Mouse (Mus musculus) ES-Bruce4 (cell line): ENCODE results near the gene Nmral1. TPM values are rescaled to one million over a fixed set of nuclear protein-coding genes. Genes with fewer than 3 reads are reported as not detected.

Experiments used
- H3K27ac ChIP-seq: 2 replicates; pipeline ENCODE4 v1.5.1; 2012; ENCODE audit warnings: low read length, inconsistent platforms; ENCODE audit not compliant: insufficient read depth
- H3K27me3 ChIP-seq: 2 replicates; pipeline ENCODE4 v1.6.1; 2012; ENCODE audit warnings: mild to moderate bottlenecking, low read length, inconsistent platforms; ENCODE audit not compliant: control insufficient read depth, poor library complexity, insufficient read depth, severe bottlenecking
- H3K36me3 ChIP-seq: 2 replicates; pipeline ENCODE4 v1.6.1; 2012; ENCODE audit warnings: inconsistent platforms, mild to moderate bottlenecking, low read length, moderate library complexity; ENCODE audit not compliant: control insufficient read depth, poor library complexity, insufficient read depth, severe bottlenecking
- H3K4me1 ChIP-seq: one replicate; pipeline ENCODE4 v1.8.1; 2011; ENCODE audit warnings: low read length; ENCODE audit not compliant: control insufficient read depth, insufficient read depth
- H3K4me3 ChIP-seq: 2 replicates; pipeline ENCODE4 v1.5.1; 2011; ENCODE audit warnings: low read depth, mild to moderate bottlenecking, low read length
- H3K9ac ChIP-seq: 2 replicates; pipeline ENCODE4 v1.6.1; 2012; ENCODE audit warnings: low read depth, mild to moderate bottlenecking, inconsistent platforms; ENCODE audit not compliant: poor library complexity, severe bottlenecking
- H3K9me3 ChIP-seq: replicated peaks from 2 replicates; pipeline ENCODE4 v1.6.1; 2012; ENCODE audit warnings: mild to moderate bottlenecking, low read length, inconsistent platforms; ENCODE audit not compliant: control insufficient read depth, poor library complexity, insufficient read depth, severe bottlenecking
- CTCF ChIP-seq: IDR thresholded peaks from one replicate; pipeline ENCODE4 v1.8.1; 2011; ENCODE audit warnings: low read depth, low read length
- EP300 ChIP-seq: IDR thresholded peaks from 2 replicates; pipeline ENCODE4 v1.6.1; 2011; ENCODE audit warnings: low read depth, low read length; ENCODE audit not compliant: insufficient read depth
- POLR2A ChIP-seq: IDR thresholded peaks from one replicate; pipeline ENCODE4 v1.8.1; 2011; ENCODE audit warnings: low read length; ENCODE audit not compliant: insufficient read depth
- polyA plus RNA-seq: library from polyadenylated mRNA; stranded (reverse); fragments of >200 nt; gene quantifications from 2 replicates; pipeline ENCODE4 v1.2.4, GENCODE M21; 2011; ENCODE audit warnings: low read depth; ENCODE audit not compliant: missing spikeins, insufficient read depth, insufficient read length

Gene Nmral1
- polyA plus RNA-seq, 1 experiment: 15.7 TPM

DNA sequence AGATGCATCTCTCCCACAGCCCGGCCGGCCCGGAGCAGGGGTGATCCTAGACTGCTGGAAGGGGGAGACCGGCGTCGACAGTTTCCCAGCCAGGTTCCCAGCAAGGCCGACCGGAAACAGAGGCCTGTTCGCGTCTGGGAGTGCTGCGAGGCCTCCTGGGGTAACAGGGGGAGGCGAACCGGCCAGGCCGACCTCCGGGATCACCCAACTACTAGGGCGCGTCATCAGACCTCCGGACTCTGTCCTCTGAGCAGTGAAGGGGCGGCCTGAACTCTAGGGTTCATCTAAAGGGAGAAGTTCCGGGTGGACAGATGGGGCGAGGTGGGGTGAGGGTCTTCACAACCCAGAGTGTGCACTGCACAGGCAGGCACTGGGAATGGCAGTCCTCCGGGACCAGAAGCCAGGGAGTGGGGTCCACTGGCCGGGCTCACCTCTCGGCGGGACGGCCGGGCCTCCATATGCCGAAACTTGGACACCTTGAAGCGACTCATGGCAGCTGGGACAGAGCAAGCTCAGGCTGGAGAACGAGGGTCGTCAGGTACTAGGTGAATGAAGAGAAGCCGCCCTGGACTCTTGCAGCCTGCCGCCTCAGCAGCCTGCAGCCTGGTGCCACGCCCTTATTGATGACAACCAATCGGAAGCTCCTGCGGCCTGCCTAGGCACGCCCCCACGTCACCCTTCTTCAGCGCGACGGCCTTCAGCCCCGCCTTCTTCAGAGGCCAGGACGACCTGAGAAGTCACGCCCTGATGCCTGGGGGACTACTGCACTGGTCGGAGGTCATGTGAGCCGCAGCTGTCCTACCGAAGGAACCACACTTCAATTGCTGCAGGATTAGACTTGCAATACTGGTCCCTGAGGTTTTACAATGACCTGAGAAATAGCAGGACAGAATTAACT is 39.8 kb downstream of the Nmral1 start, which contains the start of gene Coro7:
Gene Coro7, minus strand, starts transcription at position 657 of the 898 bp plus-strand sequence.
- Histone ChIP-seq H3K4me3 (peak within 1 kb of the TSS; percentile 74), H3K36me3 (no peaks in the 10 kb centered on the region), H3K27ac (no peak within 1 kb of the TSS), H3K27me3 (no peaks in the 10 kb centered on the region), H3K4me1 (no peaks in the 10 kb centered on the region), H3K9ac (peak within 1 kb of the TSS; percentile 52), H3K9me3 (no peaks in the 10 kb centered on the region)
- TF ChIP-seq POLR2A: peak; percentile 79
- peak; percentile 80; the same call in 1 of the 2 replicates for TF ChIP-seq EP300
- no peak for TF ChIP-seq CTCF

DNA sequence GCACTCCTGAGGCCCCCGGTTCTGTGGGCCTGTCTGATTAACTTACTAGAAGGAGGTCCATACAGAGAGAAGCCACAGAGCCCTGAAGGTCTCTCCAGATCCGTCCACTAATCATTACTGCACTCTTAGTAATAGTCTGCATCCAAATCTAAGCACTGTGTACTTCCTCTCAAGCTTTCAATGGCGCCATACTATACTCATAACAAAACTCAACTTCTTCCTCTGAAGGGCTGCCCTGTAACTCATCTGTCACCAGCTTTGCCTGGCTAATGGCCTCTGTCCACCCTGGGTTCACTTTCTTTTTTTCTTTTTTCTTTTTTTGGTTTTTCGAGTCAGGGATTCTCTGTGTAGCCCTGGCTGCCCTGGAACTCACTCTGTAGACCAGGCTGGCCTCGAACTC is 41.1 kb downstream of the Nmral1 start:
- Histone ChIP-seq H3K9me3 (no peaks in the 10 kb centered on the region), H3K4me1 (no peaks in the 10 kb centered on the region), H3K9ac (no peak overlapping the region), H3K4me3 (no peak overlapping the region), H3K27ac (no peak overlapping the region), H3K27me3 (no peaks in the 10 kb centered on the region), H3K36me3 (no peaks in the 10 kb centered on the region)
- no peak for TF ChIP-seq POLR2A
- TF ChIP-seq CTCF: no peak
- no peak for TF ChIP-seq EP300

DNA sequence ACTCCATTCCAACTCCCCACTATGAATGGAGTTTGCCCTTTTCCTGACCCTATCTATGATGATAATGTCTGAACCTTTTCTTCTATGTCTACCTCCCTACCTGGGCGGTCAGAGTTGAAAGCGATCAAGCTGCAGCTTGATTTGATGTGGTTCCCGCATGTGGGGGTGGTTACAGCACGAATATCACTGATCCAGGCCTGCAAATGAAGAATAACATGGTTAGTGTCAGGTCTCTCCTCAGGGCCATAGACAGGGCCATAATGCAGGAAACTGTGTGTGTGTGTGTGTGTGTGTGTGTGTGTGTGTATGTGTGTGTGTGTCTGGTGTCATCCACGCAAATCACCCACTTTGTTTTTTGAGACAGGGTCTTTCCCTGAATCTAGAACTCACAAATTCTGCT is 42.3 kb downstream of the Nmral1 start:
- Histone ChIP-seq H3K4me3 (no peak overlapping the region), H3K27me3 (no peaks in the 10 kb centered on the region), H3K9me3 (no peaks in the 10 kb centered on the region), H3K9ac (no peak overlapping the region), H3K36me3 (no peaks in the 10 kb centered on the region), H3K4me1 (no peaks in the 10 kb centered on the region), H3K27ac (no peak overlapping the region)
- TF ChIP-seq EP300: no peak
- no peak for TF ChIP-seq POLR2A
- no peak for TF ChIP-seq CTCF

DNA sequence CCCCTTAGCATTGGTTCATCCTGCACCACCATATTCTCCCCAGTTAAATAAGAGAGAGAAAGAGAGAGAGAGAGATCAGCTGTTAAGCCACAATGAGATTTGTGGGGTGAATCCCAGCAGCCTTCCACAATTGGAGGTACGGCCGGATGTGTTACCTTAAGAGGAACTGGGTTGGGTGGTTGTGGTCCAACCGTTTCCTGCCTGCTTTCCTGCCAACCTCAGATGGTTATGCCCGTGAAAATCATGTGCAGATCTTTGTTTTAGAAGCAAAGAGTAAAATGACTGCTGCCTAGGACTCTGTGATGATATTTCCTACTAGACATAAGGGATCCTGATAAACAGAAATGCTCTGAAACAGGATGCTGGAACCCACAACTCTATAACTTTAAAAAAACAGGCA is 45.1 kb downstream of the Nmral1 start:
- TF ChIP-seq EP300 (no peak), POLR2A (no peak), CTCF (no peak)
- H3K4me3 ChIP-seq: no peak overlapping the region
- H3K9ac ChIP-seq: no peak overlapping the region
- no peaks in the 10 kb centered on the region for H3K4me1 ChIP-seq
- no peaks in the 10 kb centered on the region for H3K36me3 ChIP-seq
- no peak overlapping the region for H3K27ac ChIP-seq
- no peaks in the 10 kb centered on the region for H3K9me3 ChIP-seq
- H3K27me3 ChIP-seq: no peaks in the 10 kb centered on the region

DNA sequence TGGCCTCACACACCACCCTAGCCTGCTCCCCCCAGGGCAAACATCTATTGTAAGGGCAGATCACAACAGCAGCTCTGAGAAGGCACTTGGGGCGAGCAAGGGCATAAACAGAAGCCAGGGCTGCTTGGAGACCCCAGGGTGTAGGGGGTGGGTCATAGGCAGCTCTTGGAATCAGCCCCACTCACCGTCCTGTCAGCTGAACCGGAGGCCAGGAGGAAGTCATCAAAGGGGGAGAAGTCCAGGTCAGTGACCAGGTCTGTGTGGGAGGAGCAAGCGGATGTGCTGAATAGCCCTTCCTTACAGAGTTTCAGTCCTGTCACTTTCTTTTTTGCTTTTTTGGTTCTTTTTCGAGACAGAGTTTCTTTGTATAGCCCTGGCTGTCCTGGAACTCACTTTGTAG is 48.8 kb downstream of the Nmral1 start:
- TF ChIP-seq CTCF (no peak), EP300 (no peak), POLR2A (no peak)
- Histone ChIP-seq H3K4me1 (no peaks in the 10 kb centered on the region), H3K9me3 (no peaks in the 10 kb centered on the region), H3K27me3 (no peaks in the 10 kb centered on the region), H3K27ac (no peak overlapping the region), H3K4me3 (no peak overlapping the region), H3K36me3 (no peaks in the 10 kb centered on the region), H3K9ac (no peak overlapping the region)

DNA sequence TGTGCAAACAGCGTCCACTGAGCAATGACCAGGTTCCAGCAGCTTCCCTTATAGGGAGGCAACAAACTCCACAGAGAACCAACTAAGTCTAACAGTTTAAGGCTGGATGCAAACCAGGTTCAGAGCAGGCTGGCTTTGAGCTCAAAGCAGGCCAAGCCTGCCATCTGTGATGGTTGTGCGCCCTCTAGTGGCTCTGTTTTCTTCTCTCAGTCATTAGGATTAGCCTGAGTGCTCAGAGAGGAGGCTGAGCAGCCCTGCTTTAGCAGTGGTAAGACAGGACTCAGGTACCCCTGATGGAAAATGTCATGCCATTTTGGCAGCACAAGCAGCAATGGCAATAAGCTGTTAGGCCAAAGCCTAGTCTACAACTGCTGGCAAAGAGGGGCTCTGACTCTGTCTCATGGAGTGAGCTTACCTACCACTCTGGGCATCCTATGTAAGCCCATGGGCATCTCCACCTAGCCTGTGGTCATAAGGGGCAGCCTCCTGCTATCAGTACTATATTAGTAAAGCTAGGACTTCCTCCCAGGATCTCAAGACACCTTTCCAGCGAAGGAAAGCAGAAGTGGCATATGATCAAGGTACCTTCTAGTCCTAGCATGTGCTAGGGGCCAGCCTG is 51.9 kb downstream of the Nmral1 start:
- no peaks in the 10 kb centered on the region for H3K4me1 ChIP-seq
- no peak overlapping the region for H3K27ac ChIP-seq
- H3K36me3 ChIP-seq: no peaks in the 10 kb centered on the region
- H3K27me3 ChIP-seq: no peaks in the 10 kb centered on the region
- no peaks in the 10 kb centered on the region for H3K9me3 ChIP-seq
- TF ChIP-seq CTCF (peak; percentile 98), POLR2A (no peak), EP300 (no peak)
- H3K4me3 ChIP-seq: no peak overlapping the region
- no peak overlapping the region for H3K9ac ChIP-seq
